Mouse (Mus musculus) cerebellum, postnatal 10 days (tissue): Measurements from ENCODE around the gene Cdkal1.

Experiments used
- DNase-seq, 2 experiments: peaks; one replicate each; pipeline ENCODE4 v3.0.0; 2021; ENCODE audit warnings: mixed read lengths in 2 of 2

Gene Cdkal1

DNA sequence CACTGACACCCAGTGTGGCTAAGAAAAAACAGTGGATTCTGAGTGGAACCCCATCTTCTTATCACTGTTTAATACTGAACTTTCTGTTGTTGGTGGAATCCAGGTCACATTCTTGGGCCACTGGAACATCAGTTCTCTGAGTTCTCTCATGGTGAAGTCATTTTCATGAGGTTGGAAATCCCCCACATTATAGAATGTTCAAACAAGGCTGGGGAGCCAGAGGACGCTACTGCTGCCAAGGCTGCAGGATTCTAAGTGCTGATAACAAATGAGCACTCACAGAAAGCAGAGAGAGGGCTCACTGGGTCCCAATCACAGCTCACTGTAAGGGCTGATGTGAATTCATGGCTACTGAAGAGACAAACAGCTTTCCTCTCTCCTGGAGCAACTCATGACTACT, 280.7 kb downstream of the Cdkal1 start:
- DNase-seq: no peak

DNA sequence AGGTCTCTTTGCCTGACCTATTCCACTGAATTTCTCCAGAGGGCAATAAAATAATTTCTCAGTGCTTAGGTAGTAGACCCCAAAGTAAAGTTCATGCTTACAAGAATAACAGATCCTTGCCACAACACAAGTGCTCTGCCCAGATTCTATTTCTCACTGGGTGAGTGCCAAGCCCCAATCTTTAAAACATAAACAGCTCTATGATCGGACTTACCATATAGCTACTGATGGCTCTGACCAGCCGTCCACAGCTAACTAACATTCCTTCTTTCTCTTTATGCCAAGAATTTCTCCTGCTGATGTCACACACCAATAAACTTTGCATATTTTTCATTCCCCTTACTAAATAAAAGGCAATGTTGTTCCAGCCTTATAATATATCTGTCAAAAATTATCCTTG, 283.0 kb downstream of the Cdkal1 start:
- DNase-seq: no peak

DNA sequence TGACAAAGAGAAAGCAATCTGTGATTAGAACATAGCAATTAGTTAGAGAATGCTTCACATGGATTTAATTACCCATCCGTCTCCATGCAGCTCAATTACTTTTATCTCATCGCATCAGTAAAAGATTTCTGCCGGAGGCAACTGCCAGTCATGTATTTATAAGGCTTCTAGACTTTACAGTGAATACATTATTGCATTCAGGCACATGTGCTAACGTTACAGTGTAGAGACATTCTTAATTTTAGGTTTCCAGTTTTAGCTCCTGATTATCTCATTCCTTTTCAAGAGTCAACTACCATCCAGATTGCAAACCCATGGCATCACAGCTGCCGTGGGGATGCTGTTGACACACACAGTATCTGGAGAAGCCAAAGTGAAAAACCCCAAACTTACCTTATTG, 289.8 kb downstream of the Cdkal1 start:
- DNase-seq: no peak

DNA sequence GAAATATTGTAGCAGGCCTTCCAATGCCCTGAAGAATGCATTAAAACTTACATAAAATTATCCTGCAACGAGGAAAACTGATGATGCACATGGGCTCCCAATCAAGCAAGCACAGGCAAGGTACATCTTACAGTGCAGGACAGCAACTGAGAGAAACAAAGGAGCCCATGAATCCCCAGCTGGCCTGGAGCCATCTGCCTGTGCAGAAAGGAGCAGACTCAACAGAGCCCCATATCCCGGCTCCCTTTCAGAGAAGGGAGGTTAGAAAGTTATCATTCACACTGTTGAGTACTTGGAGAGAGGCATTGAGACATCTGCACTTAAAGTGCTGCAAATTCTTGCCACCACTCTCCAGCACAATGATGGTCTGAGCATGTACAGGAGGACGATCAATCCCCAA, 296.3 kb downstream of the Cdkal1 start:
- peak; percentile 39 to 58 for DNase-seq

DNA sequence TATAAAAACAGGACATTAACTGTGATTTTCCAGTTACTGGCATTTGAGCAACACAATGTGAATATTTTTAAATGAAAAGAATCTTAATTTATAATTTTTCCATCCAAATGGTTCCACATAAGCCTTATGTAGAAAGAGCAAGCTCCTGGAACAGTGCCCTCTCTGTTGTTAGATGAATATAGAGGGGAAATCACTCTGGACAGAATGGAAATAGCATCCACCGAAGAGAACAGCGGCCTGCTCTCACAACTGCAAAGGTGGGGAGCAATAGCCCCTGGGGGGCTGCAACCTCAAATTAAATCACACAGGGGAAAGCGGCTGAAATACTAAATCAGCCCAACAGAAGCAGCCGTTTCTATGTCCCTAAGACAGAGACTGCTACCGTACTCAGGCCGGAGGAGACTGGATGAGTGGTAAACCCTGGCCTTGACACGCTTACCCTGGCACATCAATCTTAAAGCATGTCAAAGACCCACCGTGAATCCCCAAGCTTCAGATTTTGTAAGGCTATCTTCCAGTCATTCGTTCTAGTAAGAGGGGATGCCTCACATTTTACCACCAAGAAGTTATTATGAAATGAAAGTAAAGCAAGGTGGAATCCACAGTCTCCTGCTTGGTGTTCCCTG, 300.2 kb downstream of the Cdkal1 start:
- no peak for DNase-seq

DNA sequence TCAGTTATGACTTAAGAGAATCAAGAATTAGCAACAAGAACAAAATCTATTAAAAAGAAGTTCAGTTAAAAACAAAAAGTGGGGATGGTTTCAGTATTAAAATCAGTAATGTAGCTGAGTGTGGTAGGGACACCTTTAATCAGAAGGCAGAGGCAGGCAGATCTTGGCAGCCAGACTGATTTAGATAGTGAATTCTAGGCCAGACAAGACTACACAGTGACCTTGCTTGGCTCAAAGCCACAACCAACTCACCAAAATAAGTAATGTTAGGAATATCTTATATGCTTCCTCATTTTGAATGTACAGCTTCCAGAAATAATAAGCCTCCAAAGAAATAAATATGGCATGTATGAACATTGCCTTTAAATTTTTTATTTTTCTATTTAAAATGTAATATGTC, 301.7 kb downstream of the Cdkal1 start:
- DNase-seq: no peak

DNA sequence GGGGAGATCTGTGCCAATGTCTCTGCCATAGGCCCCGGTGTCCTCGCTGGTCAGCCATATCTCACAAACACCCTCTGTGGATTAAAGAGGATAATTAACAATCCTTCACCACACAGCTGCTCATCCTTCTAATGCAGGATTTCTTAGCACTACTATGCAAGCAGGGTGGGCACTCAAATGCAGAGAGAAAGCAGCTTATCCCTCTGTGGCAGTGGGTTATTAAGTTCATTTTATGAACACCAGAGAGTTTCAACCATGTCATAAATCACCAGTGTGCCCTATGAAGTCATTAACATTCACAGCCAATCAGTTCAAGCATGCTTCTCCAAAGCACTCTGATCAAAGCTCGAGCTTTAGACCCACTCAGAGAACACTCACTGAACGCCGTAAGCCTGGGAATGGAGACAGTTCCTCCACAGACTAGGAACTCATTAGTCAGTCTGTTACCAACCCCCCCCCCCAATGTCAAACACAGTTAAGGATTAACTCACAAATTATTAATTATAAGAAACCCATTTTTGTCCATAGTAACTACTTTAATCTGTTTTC, 303.1 kb downstream of the Cdkal1 start:
- DNase-seq: no peak

DNA sequence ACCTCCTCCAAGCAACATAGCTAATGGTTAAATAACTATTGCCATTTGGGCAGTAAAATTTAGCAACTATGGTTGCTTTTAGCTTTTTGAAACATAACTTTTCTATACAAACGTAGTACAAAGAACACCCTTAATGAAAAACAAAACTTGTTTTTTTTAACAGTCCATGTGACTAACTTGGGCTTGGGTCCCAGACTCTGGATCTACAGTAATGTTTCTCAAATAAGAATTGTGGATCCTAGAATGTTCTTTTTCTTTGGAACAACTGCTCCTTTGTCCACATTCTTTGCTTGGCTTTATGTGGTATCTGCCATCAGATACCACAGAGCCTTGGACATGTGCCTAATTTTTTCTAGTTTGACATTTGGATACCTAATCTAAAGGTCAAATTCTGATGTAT, 304.6 kb downstream of the Cdkal1 start:
- DNase-seq: no peak

DNA sequence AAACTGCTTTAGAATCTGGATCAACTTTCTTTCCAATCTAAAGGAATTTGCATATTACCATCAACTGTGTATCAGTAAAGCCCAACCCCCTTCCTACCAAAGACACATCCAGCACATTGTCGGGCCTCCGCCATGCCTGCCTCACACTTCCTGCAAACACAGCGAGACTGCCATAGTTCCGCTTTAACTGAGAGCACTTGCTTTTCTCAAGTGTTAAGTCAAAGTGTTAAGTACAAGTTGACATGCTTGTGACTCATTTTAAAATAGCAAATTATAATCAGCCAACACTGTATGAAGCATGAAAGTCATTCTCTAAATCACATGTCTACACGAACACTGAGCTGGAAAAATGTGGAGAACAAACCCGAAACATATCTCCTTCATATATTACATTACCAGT, 305.3 kb downstream of the Cdkal1 start:
- peak in 1 of 2 experiments; percentile 16 for DNase-seq

DNA sequence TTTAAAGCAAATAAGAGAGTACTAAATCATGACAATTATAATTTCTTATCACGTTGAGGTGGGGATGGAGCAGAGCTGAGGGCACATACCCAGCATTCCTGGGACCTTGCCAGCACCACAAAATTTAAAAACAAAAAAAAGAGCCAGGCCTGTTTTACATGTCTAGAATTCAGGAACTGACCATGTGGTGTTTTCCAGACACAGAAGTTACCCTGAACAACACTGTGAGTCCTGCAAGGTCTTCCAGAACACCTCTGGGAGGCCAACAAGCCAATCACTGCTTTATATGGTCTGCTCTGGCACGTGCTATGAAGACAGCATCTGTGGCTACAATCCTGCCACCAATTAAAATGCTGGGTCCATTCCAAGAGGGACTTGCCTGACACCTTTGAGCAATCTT, 305.7 kb downstream of the Cdkal1 start:
- peak; percentile 69 to 76 for DNase-seq

DNA sequence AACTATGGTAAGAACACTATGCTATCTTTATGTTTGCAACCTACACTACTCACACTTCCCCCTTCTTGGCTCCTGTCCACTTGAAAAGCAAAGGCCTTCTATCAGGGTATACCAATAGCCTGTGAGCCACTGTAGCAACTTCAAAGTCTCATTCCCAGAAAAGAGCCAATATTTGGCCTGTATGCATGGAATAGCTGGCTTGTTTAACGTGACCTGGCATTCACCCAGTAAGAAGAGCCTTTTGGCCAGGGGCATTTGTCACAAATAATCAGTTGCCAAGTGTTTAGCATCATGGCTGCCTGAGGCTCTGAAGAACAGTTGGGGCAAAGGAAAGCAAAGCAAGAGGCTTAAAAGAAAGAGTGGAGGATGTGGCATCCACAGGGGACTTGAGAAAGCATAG, 317.6 kb downstream of the Cdkal1 start:
- DNase-seq: peak; percentile 85 to 87

DNA sequence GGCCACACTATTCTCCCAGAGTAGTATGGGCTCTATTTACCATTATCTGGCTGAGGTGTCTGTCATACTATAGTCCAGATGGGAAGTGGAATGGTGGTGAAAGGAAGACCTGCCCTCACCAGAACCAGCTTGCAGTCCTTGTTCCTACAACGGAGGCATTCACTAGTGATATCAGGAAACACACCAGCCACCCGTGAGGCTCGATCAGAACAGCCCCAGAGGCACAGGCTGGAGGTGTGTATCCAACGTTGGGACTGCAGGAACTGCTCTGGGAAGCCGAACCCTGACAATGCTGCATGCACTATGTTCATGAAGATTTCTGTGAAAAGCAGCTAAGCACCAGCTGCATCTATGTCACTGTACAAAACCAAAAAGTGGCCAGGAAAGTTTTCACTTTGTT, 321.9 kb downstream of the Cdkal1 start:
- DNase-seq: no peak

DNA sequence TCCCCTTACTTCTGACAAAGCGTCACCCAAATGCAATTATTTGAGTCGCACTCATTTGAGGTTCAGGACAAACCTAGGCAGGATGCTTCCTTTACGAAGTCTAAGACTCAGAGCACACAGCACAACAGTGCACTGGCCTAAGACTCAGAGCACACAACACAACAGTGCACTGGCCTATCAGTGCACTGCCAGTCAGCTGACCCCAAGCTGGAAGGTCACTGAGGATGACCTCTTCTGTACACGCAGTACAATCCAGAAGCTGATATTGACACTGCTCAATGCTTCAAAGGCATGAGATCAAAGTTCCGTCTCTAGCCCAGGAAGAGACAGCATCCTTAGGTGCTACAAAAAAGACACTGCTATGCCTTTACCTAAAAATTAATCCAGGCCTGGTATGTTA, 327.1 kb downstream of the Cdkal1 start:
- no peak for DNase-seq

DNA sequence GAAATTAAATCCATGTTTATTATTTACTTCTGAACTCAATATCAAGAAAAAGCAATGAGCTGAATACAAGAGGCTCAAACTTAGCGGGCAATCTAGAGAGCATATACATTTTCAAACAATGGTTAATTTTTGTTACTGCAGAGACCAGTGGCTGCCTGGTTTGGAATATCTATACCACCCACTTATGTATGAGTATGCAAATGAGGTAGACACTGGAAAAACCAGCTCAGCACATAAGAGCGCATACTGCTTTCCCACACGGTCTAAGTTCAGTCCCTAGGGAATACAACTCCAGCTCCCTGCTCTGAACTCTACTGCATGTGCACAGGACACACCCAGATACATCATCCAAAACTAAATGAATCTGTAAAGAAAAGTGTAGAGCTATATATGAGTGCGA, 334.2 kb downstream of the Cdkal1 start:
- no peak for DNase-seq

DNA sequence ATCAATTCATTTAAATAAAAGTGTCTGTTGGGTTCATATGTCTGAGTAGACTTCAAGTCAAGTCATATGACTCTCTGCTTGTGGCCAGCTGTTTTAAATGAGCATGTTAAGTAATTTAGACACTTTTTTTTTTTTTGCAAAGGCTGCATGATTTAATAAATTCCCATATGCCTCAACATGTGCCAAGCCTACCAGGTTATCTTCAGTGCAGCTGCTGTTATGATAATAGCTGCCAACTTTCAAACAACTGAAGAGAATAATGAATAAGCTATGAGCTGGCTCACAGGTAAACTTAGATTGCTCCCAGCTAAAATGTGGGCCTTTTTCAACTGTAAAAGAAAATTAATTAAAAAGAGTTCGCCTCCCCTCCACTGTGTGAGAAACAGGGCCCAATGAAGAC, 341.4 kb downstream of the Cdkal1 start:
- DNase-seq: no peak

DNA sequence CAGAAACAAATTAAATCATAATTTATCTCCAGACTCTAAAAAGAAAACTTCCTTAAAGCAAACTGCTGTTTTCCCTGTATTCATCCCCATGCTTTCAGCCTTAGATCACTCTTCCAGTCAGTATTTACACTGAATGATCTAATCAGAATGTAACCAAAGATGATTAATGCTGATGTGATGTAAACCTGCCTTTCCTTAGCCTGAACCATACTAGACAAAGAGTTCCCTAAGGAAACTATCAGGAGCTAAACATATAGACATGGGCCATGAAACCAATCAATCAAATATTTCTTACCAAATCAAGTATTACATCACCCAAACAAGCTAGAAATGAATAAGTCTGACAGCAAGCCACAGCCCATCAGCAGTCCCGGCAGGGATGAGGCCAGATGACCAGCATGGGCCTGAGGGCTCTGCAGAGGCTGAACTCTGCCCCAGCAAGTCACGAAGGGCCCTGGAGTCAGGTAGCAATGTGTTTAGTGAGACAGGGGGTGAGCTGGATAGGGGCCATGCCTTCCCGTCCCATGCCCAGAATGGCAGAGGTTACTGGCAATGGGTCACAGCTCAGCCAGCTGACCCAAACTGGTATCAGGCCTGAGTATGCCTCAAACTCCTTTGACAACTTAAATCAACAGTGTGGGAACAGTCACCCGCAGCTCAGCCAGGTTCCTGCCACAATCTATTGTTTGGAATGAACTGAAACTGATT, 350.5 kb downstream of the Cdkal1 start:
- DNase-seq: peak; percentile 16 to 20

DNA sequence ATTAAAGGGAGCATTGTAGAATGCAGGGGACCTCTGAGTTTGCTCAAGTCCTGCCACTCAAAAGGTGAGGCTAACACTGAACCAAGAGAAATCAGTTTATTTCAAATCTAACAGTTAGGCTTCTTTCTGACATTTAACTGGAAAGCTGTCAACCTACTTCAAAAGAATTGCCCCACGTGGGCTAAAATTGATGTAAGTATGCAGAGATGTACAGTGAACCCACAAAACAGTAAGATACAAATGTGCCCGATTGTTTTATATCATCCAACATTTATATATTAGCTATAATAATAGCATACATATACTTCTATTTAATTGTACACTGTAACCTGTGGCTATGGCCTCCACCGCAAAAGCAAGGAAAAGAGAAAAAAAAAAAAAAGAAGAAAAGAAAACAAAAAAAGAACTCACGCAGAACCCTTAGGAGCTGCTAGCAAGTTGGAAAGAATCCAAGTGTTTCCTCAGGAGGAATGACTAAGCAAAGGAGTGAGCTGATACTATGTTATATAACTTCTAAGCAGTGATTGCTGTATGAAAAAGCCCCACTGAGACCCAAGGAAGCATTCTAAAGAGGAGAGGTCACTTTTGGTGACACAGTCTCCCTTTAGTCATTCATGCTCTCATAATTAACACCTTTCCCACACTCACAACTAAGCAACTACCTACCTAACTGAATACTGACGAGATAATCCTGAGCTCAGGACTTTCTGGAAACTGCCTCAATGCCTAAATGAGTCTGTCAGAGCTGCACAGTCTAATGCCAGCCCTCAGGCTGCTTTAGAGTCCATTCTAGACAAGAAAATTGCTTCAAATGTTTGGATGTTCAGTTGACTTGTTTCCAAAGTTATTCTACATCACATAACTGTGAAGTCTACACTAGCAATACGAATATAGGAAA, 352.1 kb downstream of the Cdkal1 start:
- DNase-seq: peak in 1 of 2 experiments; percentile 18

DNA sequence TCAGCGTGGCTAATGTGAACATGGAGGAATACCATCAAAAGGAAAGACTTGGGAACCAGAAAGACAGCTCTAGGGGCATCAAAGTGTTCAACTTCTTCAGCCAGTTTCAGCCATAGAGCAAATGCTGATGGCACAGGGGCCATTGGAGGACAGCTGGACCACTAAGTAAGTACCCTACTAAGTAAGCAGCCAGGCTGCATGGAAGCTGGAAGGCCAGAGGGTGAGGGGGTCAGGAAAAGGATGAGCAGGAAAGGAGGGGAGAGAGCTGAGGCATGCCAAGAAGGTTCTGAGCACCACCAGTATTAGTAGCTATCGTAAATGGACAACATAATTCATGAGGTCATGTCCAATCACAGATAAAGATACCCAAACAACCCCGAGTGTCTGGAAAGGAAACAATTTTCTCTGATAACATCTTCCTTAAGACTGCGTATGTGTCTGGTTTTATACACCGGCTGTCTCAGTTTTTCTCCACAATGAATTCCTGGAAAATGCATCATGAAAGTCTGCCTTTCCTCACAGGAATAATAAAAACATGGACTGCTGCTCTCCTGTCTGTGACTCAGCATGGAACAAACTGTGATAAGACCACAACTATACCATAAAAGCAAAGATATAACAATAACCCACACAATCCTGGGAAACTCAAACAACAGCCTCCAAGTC, 352.9 kb downstream of the Cdkal1 start:
- DNase-seq: no peak

DNA sequence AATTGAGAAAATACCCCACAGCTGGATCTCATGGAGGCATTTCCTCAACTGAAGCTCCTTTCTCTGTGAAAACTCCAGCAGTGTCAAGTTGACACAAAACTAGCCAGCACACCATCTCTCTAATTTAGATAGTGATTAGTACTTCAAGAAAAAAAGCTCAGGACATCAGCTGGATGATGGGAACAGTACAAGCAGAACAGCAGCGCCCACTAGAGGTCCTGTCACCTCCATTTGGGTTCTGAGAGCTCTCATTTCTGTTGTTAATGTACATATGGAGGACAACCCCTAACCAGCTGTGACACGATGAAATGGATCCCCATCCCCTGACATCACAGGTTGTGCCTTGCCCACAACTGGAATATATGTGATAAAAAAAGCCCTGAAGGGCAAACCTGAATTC, 354.3 kb downstream of the Cdkal1 start:
- DNase-seq: no peak

DNA sequence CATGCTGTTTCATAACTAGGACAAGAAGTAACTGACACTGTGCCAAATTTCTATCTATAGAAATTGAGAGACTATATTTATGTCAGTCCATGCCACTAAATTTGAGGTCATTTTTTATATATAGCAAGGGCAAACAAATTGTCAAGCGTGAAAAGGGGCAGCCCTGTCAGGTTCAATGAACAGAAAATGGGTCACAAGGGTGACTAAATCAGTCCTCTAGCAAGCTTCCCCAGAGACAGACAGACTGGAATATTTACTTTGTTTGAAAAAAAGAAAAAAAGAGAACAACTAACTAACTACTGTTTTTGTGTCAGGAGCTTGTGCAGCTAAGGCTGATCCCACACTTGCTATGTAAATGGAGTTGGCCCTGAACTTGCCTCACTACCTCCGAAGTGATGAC, 355.7 kb downstream of the Cdkal1 start:
- no peak for DNase-seq

DNA sequence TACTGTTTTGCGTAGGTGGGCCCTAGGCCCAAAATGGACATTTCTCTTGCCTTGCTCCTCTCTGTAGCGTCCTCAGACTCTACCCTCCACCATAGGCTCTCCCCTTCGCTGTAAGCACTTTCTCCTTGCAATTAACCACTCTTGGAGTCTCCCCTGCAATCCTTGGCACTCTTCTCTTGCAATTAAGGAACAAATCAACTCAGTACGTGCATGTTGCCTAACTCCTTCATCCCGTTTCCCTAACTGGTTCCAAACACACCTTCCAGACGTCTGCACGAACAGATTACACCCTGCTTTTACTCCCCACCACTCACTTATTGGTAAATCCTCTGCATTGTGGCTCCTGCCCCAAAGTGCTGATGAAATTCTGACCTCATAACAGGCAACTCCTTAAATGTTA, 358.2 kb downstream of the Cdkal1 start:
- DNase-seq: no peak

DNA sequence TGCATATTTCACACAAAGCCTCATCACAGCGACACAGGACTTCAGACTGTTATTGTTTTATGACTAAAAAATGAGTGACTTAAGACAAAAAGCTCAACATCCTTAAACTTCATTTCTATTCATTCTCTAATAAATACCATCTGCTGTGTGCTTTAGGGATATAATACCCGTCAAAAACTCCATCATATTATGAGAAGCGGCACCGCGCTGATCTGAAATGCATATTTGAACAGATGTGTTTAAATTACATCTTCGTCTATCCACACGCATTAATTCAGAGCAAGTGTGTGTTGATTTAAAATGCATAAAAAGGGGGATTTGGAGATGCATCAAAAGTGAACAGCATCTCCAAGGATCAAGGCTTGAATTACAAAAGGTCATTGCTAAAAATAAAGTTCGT, 365.1 kb downstream of the Cdkal1 start:
- DNase-seq: no peak

DNA sequence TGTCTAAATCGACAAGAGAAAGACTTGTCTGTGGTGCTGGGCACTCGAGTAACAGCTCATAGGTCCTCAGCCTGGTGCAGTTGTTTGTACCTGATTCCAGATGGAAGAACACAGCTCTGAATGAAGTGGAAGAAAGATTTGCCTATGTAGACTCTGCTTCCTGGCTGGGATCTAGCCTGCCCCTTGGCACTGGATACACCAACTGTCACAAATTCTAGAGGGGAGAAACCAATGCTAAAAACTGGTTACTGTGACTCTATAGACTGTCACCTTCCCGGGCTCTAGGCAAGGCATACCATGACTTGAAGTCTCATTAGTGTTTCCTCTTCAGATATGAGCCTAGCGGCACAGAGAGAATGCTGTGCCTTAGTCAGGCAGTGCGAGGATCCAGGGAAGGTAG, 366.0 kb downstream of the Cdkal1 start:
- no peak for DNase-seq
